Mouse (Mus musculus): Measurements from ENCODE around the gene Coro1b. TPM values are rescaled to one million over a fixed set of nuclear protein-coding genes. Genes with fewer than 3 reads are reported as not detected.
A peak's percentile ranks its signal among the peaks of the same experiment; 100 is the strongest.
"Not testable (repeated sequence)": the region's sequence is repeated elsewhere in the genome, so short reads cannot be mapped to it uniquely, and the experiment has no call there.

The Coro1b gene
- polyA plus RNA-seq, 1 experiment from 2014 or later: 114 TPM

DNA sequence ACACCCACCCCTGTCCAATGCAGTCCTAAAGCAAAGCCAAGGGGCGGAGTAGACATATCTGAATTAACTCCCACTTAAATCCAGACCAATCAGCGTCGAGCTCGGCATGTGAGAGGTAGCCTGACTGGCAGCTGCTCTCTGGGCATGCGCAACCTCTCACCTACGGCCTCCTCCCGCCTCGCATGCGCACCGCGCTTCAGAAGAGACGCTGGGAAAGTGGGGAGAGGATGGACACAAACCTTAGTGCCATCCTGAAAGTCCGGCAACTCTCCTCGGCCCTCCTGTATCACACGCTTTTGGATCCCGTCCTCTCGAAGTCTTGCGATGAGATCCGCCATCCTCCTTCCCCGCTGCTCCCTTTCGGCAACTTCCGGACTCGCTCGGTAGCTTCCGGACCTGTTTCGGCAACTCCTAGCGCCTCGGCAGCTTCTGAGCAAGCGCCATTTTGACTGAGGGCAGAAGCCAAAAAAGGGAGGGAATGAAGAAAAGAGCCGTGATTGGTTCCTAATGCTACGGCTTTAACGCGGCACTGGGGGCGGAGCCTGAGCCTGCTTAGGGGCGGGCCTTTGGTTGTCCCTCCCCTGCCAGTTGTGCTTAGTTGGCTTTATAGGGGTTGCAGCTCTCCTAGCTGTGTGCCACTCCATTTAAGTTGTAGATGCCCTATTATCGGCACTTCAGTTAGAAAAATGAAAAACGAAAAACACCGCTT is 27.2 kb upstream of the Coro1b start:
- peak; percentile 70 for ATAC-seq (replicated peaks; ENCODE audit: insufficient number of reproducible peaks, insufficient read depth, low FRiP score, low read depth)
- peaks cover 14% of the 10 kb centered on the region; the same call in 1 of the 2 replicates for H3K36me3 ChIP-seq
- peaks cover 13% of the 10 kb centered on the region for H3K4me1 ChIP-seq (replicated peaks)
- H3K9ac ChIP-seq: peak overlapping the region; percentile 55
- H3K4me3 ChIP-seq: peak overlapping the region; percentile 57
- H3K9me3 ChIP-seq (replicated peaks): no peaks in the 10 kb centered on the region
- WGBS: 2% methylated on average over 38 of the region's 38 CpGs
- no peaks in the 10 kb centered on the region for H3K27me3 ChIP-seq
- H3K27ac ChIP-seq: peak overlapping the region; percentile 81
- peak overlapping the region; percentile 65 for H3K4me2 ChIP-seq

- peak overlapping the region; percentile 57; the same call in 1 of the 2 replicates for H3K4me3 ChIP-seq
- H3K9ac ChIP-seq; H3K27me3 ChIP-seq; H3K27ac ChIP-seq; ATAC-seq (replicated peaks; ENCODE audit: insufficient number of reproducible peaks, insufficient read depth, low FRiP score, low read depth); H3K9me3 ChIP-seq (replicated peaks): not testable (repeated sequence)
- H3K4me2 ChIP-seq: peak overlapping the region; percentile 65
- peaks cover 12% of the 10 kb centered on the region; the same call in 1 of the 2 replicates for H3K36me3 ChIP-seq
- 57% methylated on average over 6 of the region's 6 CpGs for WGBS
- H3K4me1 ChIP-seq (replicated peaks): peaks cover 19% of the 10 kb centered on the region
Measured at GRCm38 (mm10) chr19:4121896-4122295, 26.5 kb upstream of the Coro1b start.

DNA sequence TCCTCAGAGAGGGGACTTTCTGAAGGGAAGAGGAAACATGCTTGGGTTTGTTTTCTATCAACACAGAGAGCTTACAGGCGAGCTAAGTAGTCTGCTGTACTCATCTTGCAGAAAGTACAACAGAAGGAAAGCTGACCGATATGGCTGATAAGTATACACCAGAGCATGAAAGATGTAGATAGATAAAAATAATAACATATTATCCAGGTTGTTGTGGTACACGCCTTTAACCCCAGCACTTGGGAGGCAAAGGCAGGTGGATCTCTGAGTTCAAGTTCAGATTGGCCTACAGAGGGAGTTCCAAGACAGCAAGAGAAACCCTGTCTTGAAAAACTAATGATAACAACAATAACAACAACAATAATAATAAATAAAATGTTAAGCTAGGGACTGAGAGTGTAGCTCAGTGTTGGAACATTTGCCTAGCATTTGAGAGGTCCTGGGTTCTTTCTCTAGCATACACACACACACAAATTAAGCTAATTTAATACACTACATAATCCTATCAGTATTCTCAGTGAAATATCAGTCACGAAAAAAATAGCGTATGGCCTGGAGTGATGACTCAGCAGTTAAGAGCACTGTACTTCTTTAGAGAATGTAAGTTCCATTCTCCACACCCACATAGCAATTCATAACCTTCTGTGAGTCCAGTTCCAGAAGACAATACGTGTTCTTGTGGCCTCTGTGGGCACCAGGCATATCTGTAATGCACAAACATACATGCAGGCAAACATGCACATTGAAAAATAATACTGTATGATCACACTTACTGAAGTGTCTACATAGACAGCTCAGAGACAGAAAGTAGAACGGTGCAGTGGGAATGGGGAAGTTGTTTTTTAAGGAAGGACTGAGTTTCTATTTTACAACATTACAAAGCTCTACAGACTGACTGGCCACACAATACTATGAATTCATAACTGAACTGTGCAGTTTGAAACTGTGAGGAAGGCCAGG is 25.7 kb upstream of the Coro1b start:
- ATAC-seq (replicated peaks; ENCODE audit: insufficient number of reproducible peaks, insufficient read depth, low FRiP score, low read depth): no peak
- WGBS: 80% methylated on average over 7 of the region's 7 CpGs
- H3K4me2 ChIP-seq: no peak overlapping the region
- no peaks in the 10 kb centered on the region for H3K27me3 ChIP-seq
- no peak overlapping the region for H3K4me3 ChIP-seq
- peaks cover 6% of the 10 kb centered on the region; the same call in 1 of the 2 replicates for H3K36me3 ChIP-seq
- H3K9ac ChIP-seq: no peak overlapping the region
- H3K27ac ChIP-seq: no peak overlapping the region
- H3K4me1 ChIP-seq (replicated peaks): peaks cover 27% of the 10 kb centered on the region
- no peaks in the 10 kb centered on the region for H3K9me3 ChIP-seq (replicated peaks)

- no peak overlapping the region for H3K27ac ChIP-seq
- ATAC-seq (replicated peaks; ENCODE audit: insufficient number of reproducible peaks, insufficient read depth, low FRiP score, low read depth): no peak
- H3K9ac ChIP-seq: no peak overlapping the region
- peaks cover 27% of the 10 kb centered on the region for H3K4me1 ChIP-seq (replicated peaks)
- H3K27me3 ChIP-seq: no peaks in the 10 kb centered on the region
- H3K4me3 ChIP-seq: no peak overlapping the region
- H3K9me3 ChIP-seq (replicated peaks): no peaks in the 10 kb centered on the region
- WGBS: 85% methylated on average over 4 of the region's 4 CpGs
- H3K4me2 ChIP-seq: no peak overlapping the region
- H3K36me3 ChIP-seq: peaks cover 17% of the 10 kb centered on the region
Measured at GRCm38 (mm10) chr19:4124432-4124831, 24.0 kb upstream of the Coro1b start.

DNA sequence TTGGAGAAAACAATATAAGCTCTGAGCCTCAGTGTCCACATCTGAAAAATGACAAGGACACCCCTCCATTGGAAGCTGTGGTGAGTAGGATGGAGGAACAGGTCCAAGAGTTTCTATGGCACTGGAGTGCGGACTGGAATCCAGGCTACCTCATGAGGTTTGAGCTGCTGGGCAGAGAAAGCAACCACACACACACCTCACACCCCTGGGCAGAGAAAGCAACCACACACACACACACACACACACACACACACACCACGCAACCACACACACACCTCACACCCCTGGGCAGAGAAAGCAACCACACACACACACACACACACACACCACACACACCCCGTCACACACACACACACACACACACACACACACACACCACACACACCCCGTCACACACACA is 23.2 kb upstream of the Coro1b start:
- peaks cover 29% of the 10 kb centered on the region for H3K4me1 ChIP-seq (replicated peaks)
- 17% methylated on average over 3 of the region's 4 CpGs for WGBS
- H3K4me3 ChIP-seq: peak overlapping the region; percentile 82
- peak overlapping the region; percentile 1; the same call in 1 of the 2 replicates for H3K9ac ChIP-seq
- H3K27me3 ChIP-seq; H3K9me3 ChIP-seq (replicated peaks): not testable (repeated sequence)
- peak overlapping the region; percentile 58 for H3K4me2 ChIP-seq
- peak overlapping the region; percentile 44; the same call in 1 of the 2 replicates for H3K27ac ChIP-seq
- peaks cover 23% of the 10 kb centered on the region for H3K36me3 ChIP-seq
- ATAC-seq (replicated peaks; ENCODE audit: insufficient number of reproducible peaks, insufficient read depth, low FRiP score, low read depth): peak; percentile 3

DNA sequence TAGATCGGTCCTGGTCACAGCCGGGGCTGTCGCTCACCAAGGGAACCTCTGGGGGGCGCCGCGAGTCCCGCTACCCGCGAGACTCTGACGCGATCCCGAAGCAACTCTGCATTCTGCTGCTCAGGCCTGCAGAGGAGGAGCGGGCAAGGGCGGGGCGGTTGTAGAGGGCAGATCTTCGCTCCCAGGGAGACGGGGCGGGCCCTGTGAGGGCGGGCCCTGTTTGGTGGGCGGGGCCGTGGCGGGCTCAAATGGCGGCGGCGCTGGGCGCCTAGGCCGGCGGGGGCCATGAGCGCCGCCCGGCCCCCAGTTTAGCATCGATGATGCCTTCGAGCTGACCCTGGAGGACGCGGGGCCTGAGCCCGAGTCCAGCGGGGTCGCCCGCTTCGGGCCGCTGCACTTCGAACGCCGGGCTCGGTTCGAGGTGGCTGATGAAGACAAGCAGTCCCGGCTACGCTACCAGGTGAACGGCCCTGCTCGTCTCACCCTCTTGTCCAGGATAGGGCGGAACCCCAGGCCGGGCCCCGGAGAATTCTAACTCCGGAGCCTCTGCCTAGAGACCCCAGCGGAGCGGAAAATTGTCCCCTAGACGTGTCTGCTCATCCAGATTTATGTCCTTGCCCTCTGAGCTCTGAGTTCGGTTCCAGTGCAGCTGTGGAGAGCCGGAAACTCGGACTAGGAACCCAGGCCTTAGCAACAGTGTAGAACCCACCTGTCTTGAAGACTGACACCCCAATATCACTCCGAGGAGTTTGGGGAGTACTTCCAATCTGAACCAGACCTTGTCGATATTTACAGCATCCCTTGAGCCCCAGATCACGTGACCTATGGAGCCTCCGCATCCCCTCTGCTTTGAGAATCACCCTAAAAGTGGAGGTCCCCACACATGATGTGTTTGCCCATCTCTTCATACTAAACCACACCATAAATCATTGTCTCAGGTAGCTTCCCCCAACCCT is 22.4 kb upstream of the Coro1b start, which contains the start of gene Aip:
Aip (minus strand) TSS at position 118 of the 956 bp plus-strand sequence.
- WGBS: under 1% methylated on average over 64 of the region's 64 CpGs
- peak; percentile 96 for ATAC-seq (replicated peaks; ENCODE audit: insufficient number of reproducible peaks, insufficient read depth, low FRiP score, low read depth)
- peak within 1 kb of the TSS; percentile 72 for H3K27ac ChIP-seq
- peak within 1 kb of the TSS; percentile 82 for H3K4me3 ChIP-seq
- H3K4me2 ChIP-seq: peak within 1 kb of the TSS; percentile 70
- H3K9ac ChIP-seq: peak within 1 kb of the TSS; percentile 83
- H3K36me3 ChIP-seq: peaks cover 23% of the 10 kb centered on the region
- H3K9me3 ChIP-seq (replicated peaks): no peaks in the 10 kb centered on the region
- no peaks in the 10 kb centered on the region for H3K27me3 ChIP-seq
- peaks cover 21% of the 10 kb centered on the region for H3K4me1 ChIP-seq (replicated peaks)

DNA sequence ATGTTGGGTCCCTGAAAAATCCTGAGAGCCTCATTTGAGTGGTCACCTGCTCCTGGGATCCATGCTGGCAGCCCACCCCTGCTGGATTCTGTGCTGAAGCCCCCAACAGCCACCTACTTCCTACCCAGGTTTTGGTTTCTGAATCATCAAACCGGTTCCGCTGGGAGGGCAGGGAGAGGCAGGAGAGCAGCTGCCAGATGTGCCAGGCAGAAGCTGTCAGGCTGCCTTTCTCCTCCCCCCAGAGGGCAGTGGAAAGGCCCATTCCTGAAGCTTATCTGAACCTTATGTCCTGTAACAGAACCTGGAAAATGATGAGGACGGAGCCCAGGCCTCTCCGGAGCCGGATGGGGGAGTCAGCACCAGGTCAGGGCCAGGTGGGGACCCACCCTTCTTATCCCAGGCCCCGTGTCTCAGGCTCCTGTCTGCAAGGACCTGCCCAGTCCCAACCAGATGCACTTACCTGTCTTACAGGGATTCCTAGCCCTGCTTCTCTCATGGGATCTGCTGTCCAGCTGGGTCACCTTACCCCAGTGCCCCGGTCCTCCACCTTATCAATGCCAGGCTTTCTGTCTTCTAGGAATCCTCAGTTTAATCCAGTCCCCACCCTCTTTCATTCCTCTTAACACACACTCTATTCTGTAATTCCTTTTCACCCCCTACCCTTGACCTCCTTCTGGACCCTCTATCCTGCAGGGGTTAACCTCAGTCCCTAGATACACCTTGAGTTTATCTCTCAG is 21.5 kb upstream of the Coro1b start:
- Histone ChIP-seq H3K27me3 (no peaks in the 10 kb centered on the region), H3K4me1 (replicated peaks) (peaks cover 21% of the 10 kb centered on the region), H3K4me2 (peak overlapping the region; percentile 70), H3K4me3 (peak overlapping the region; percentile 82), H3K36me3 (peaks cover 32% of the 10 kb centered on the region), H3K9ac (peak overlapping the region; percentile 83), H3K27ac (no peak overlapping the region), H3K9me3 (replicated peaks) (no peaks in the 10 kb centered on the region)
- ATAC-seq (replicated peaks; ENCODE audit: insufficient number of reproducible peaks, insufficient read depth, low FRiP score, low read depth): no peak
- 54% methylated on average over 7 of the region's 7 CpGs for WGBS

DNA sequence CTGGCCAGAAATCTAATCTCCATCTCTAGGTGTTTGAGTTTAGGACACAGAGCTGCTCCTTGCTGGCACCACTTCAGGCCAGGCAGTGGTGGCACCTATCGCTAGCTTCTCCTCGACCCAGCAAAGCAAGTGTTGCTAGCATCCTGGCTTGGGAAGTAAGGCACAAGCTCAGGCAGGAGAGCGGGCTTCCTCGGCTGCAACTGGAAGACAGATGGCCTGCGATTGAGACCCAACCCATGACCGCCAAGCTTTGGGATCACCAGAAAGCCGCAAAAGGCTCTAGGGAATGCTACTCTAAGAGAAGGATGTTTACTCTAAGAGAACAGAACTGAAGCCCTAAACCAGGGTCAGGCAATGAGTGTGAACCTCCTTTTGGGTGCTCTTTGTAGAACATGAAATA is 19.0 kb upstream of the Coro1b start:
- WGBS: 94% methylated on average over 7 of the region's 7 CpGs

GRCm38 (mm10) chr19:4130106-4130505 is 18.3 kb upstream of the Coro1b start:
- Histone ChIP-seq H3K4me1 (replicated peaks) (peaks cover 21% of the 10 kb centered on the region), H3K27ac (peak overlapping the region; percentile 35; the same call in 1 of the 2 replicates), H3K36me3 (peaks cover 33% of the 10 kb centered on the region), H3K9me3 (replicated peaks) (no peaks in the 10 kb centered on the region), H3K9ac (no peak overlapping the region), H3K4me3 (no peak overlapping the region), H3K4me2 (no peak overlapping the region), H3K27me3 (no peaks in the 10 kb centered on the region)
- ATAC-seq (replicated peaks; ENCODE audit: insufficient number of reproducible peaks, insufficient read depth, low FRiP score, low read depth): no peak
- 65% methylated on average over 4 of the region's 4 CpGs for WGBS

More for the DNA sequence above, 19.0 kb upstream of the Coro1b start:
- Histone ChIP-seq H3K9ac (no peak overlapping the region), H3K36me3 (peaks cover 33% of the 10 kb centered on the region), H3K4me1 (replicated peaks) (peaks cover 21% of the 10 kb centered on the region), H3K27me3 (no peaks in the 10 kb centered on the region), H3K4me3 (no peak overlapping the region), H3K4me2 (no peak overlapping the region), H3K27ac (peak overlapping the region; percentile 35; the same call in 1 of the 2 replicates), H3K9me3 (replicated peaks) (no peaks in the 10 kb centered on the region)
- ATAC-seq (replicated peaks; ENCODE audit: insufficient number of reproducible peaks, insufficient read depth, low FRiP score, low read depth): no peak

- ATAC-seq (replicated peaks; ENCODE audit: insufficient number of reproducible peaks, insufficient read depth, low FRiP score, low read depth): no peak
- H3K9me3 ChIP-seq (replicated peaks): no peaks in the 10 kb centered on the region
- no peak overlapping the region for H3K4me2 ChIP-seq
- H3K4me3 ChIP-seq: no peak overlapping the region
- H3K36me3 ChIP-seq: peaks cover 33% of the 10 kb centered on the region
- no peaks in the 10 kb centered on the region for H3K27me3 ChIP-seq
- peaks cover 21% of the 10 kb centered on the region for H3K4me1 ChIP-seq (replicated peaks)
- H3K27ac ChIP-seq: no peak overlapping the region
- no peak overlapping the region for H3K9ac ChIP-seq
- WGBS: 97% methylated on average over 5 of the region's 5 CpGs
Measured at GRCm38 (mm10) chr19:4131075-4131474, 17.3 kb upstream of the Coro1b start.
